15 mouse cellular contexts compared by ENCODE assay signal in genomic region chr14:120762168-120762567, GRCm38 (mm10).
DNase-seq lines count a peak whose midpoint lies in the region; ATAC-seq and TF ChIP-seq lines count a peak whose summit lies in the region.
"Had no signal": no experiment of that assay in that cellular context is flagged by ENCODE, and none has a peak within 500 bp of the region (broad histone marks: within the 10 kb centered on the region; RNA-seq: fewer than 3 reads in every experiment).

No protein-coding gene starts in this region.

- no peak overlapping the region for H3K4me3 ChIP-seq in kidney, adult 2 months (ENCODE audit: insufficient read depth, low read depth, low read length)
- no peak overlapping the region for H3K4me3 ChIP-seq in kidney, embryonic 15.5 days (replicated peaks)
- no peak overlapping the region for H3K4me3 ChIP-seq in intestine, embryonic 16.5 days (ENCODE audit: low read length)
- no peak overlapping the region for H3K4me3 ChIP-seq in embryonic facial prominence, embryonic 10.5 days
- H3K4me3 ChIP-seq: hindbrain, embryonic 13.5 days; midbrain, embryonic 12.5 days had no signal

- no peaks in the 10 kb centered on the region for H3K27me3 ChIP-seq in kidney, adult 2 months (replicated peaks; ENCODE audit: control insufficient read depth, insufficient read depth, low read length)
- no peaks in the 10 kb centered on the region for H3K27me3 ChIP-seq in kidney, embryonic 15.5 days
- no peaks in the 10 kb centered on the region for H3K27me3 ChIP-seq in intestine, embryonic 16.5 days (replicated peaks; ENCODE audit: control insufficient read depth, insufficient read depth, low read length)
- no peaks in the 10 kb centered on the region for H3K27me3 ChIP-seq in embryonic facial prominence, embryonic 10.5 days (replicated peaks; ENCODE audit: low read depth, poor library complexity, severe bottlenecking)
- H3K27me3 ChIP-seq: hindbrain, embryonic 13.5 days; midbrain, embryonic 12.5 days had no signal

- no peak overlapping the region for H3K9ac ChIP-seq in kidney, embryonic 15.5 days
- H3K9ac ChIP-seq in intestine, embryonic 16.5 days (ENCODE audit: low read depth, low read length), result no peak overlapping the region
- H3K9ac ChIP-seq: hindbrain, embryonic 13.5 days; liver, embryonic 14.5 days; midbrain, embryonic 12.5 days had no signal

- H3K4me1 ChIP-seq in kidney, adult 2 months (ENCODE audit: control insufficient read depth, insufficient read depth, low read length), result no peaks in the 10 kb centered on the region; the same call in 1 of the 2 replicates
- no peaks in the 10 kb centered on the region for H3K4me1 ChIP-seq in kidney, embryonic 15.5 days
- H3K4me1 ChIP-seq in intestine, embryonic 16.5 days (ENCODE audit: control insufficient read depth, insufficient read depth, low read length), result no peaks in the 10 kb centered on the region; the same call in 1 of the 2 replicates
- H3K4me1 ChIP-seq in embryonic facial prominence, embryonic 10.5 days, result no peaks in the 10 kb centered on the region
- H3K4me1 ChIP-seq: hindbrain, embryonic 13.5 days; midbrain, embryonic 12.5 days had no signal

- no peak for TF ChIP-seq POLR2A in kidney, adult 2 months (IDR thresholded peaks at IDR 0.05; ENCODE audit: low read depth, low read length)

- no peak for TF ChIP-seq CTCF in kidney, adult 2 months (conservative IDR thresholded peaks at IDR 0.05; ENCODE audit: insufficient read depth, insufficient read length, low read depth, low read length)

- no peak overlapping the region for H3K4me2 ChIP-seq in kidney, embryonic 15.5 days
- H3K4me2 ChIP-seq in intestine, embryonic 16.5 days (ENCODE audit: low read depth, low read length), result 0 out of 2 replicates have a peak overlapping the region, but pooled peaks have one; percentile 6
- H3K4me2 ChIP-seq: hindbrain, embryonic 13.5 days; midbrain, embryonic 12.5 days had no signal

- peak; percentile 23 for DNase-seq in kidney, adult 2 months
- peak; percentile 68 to 84 for DNase-seq in adrenal gland, adult (ENCODE audit: inconsistent age in 2 of 2, low spot score in 1 of 2)
- no peak for DNase-seq in embryonic facial prominence, embryonic 10.5 days (ENCODE audit: low spot score)
- DNase-seq in thymus, postnatal 0 days (ENCODE audit: low spot score), result no peak
- DNase-seq in layer of hippocampus, postnatal 10 days (ENCODE audit: low spot score in 2 of 2), result no peak
- DNase-seq: cerebellum, adult 11 months; embryo, embryonic 11 days; gastrocnemius, postnatal 10 days; thymus, adult 2 months had no signal

- 73% methylated on average over 7 of the region's 7 CpGs for WGBS in kidney, adult 2 months
- 79% methylated on average over 7 of the region's 7 CpGs for WGBS in kidney, embryonic 15.5 days
- 65% methylated on average over 7 of the region's 7 CpGs for WGBS in intestine, embryonic 16.5 days
- 78% methylated on average over 7 of the region's 7 CpGs for WGBS in embryonic facial prominence, embryonic 10.5 days

- H3K36me3 ChIP-seq in kidney, adult 2 months (ENCODE audit: control insufficient read depth, insufficient read depth, low read length), result no peaks in the 10 kb centered on the region
- no peaks in the 10 kb centered on the region for H3K36me3 ChIP-seq in kidney, embryonic 15.5 days
- H3K36me3 ChIP-seq in intestine, embryonic 16.5 days (ENCODE audit: control insufficient read depth, insufficient read depth, low read length), result no peaks in the 10 kb centered on the region
- no peaks in the 10 kb centered on the region for H3K36me3 ChIP-seq in embryonic facial prominence, embryonic 10.5 days (replicated peaks)
- H3K36me3 ChIP-seq: hindbrain, embryonic 13.5 days; midbrain, embryonic 12.5 days had no signal

- H3K9me3 ChIP-seq in kidney, embryonic 15.5 days (replicated peaks), result no peaks in the 10 kb centered on the region
- H3K9me3 ChIP-seq in intestine, embryonic 16.5 days (ENCODE audit: control insufficient read depth, low read length), result no peaks in the 10 kb centered on the region
- no peaks in the 10 kb centered on the region for H3K9me3 ChIP-seq in embryonic facial prominence, embryonic 10.5 days
- H3K9me3 ChIP-seq: hindbrain, embryonic 13.5 days; midbrain, embryonic 12.5 days had no signal

- ATAC-seq in kidney, embryonic 15.5 days (replicated peaks; ENCODE audit: low FRiP score), result no peak
- ATAC-seq in intestine, embryonic 16.5 days, result peak; percentile 72
- ATAC-seq in monocyte, adult 5-6 weeks (replicated peaks; ENCODE audit: insufficient number of reproducible peaks, low FRiP score, low TSS enrichment, poor library complexity, severe bottlenecking), result peak; percentile 54

- H3K27ac ChIP-seq in kidney, adult 2 months (ENCODE audit: insufficient read depth, low read depth, low read length), result 0 out of 2 replicates have a peak overlapping the region, but pooled peaks have one; percentile 24
- no peak overlapping the region for H3K27ac ChIP-seq in kidney, embryonic 15.5 days
- H3K27ac ChIP-seq in intestine, embryonic 16.5 days (ENCODE audit: low read length), result no peak overlapping the region
- H3K27ac ChIP-seq in embryonic facial prominence, embryonic 10.5 days (replicated peaks), result no peak overlapping the region
- H3K27ac ChIP-seq: hindbrain, embryonic 13.5 days; liver, embryonic 14.5 days; midbrain, embryonic 12.5 days had no signal

Comparison
In these comparisons a context has a peak if more than half of its experiments do, and no peak if none do; other contexts are left out.
1. DNase-seq: peak in kidney, adult 2 months (single experiment) and adrenal gland, adult (2 of 2); none in embryonic facial prominence, embryonic 10.5 days (single experiment), thymus, postnatal 0 days (single experiment) and layer of hippocampus, postnatal 10 days (0 of 2).